Mouse (Mus musculus) spleen, adult 12 weeks (tissue): Measurements from ENCODE around the gene Prr15l.

Experiments used
- DNase-seq: peaks from one replicate; pipeline ENCODE4 v3.0.0; 2022; ENCODE audit warnings: low spot score

Gene Prr15l

GRCm38 (mm10) chr11:96947849-96948248 lies 19.9 kb downstream of the Prr15l start:
- DNase-seq: no peak

- no peak for DNase-seq
These were observed 22.9 kb downstream of the Prr15l start for GRCm38 (mm10) chr11:96950767-96951166.

GRCm38 (mm10) chr11:96952426-96952825 lies 24.5 kb downstream of the Prr15l start:
- DNase-seq: no peak

- no peak for DNase-seq
These were observed 25.0 kb downstream of the Prr15l start for GRCm38 (mm10) chr11:96952896-96953295.

- DNase-seq: no peak
These were observed 27.2 kb downstream of the Prr15l start for GRCm38 (mm10) chr11:96955094-96955493.

GRCm38 (mm10) chr11:96956009-96956724 lies 28.3 kb downstream of the Prr15l start:
- no peak for DNase-seq

GRCm38 (mm10) chr11:96957061-96957805 lies 29.3 kb downstream of the Prr15l start:
- no peak for DNase-seq

GRCm38 (mm10) chr11:96963580-96963979 lies 35.7 kb downstream of the Prr15l start:
- peak; percentile 78 for DNase-seq

GRCm38 (mm10) chr11:96966172-96966571 lies 38.3 kb downstream of the Prr15l start:
- DNase-seq: no peak

- DNase-seq: no peak
These were observed 39.1 kb downstream of the Prr15l start for GRCm38 (mm10) chr11:96966914-96967543.

GRCm38 (mm10) chr11:96967544-96968269 lies 39.8 kb downstream of the Prr15l start:
- no peak for DNase-seq

GRCm38 (mm10) chr11:96968476-96968875 lies 40.6 kb downstream of the Prr15l start:
- no peak for DNase-seq

- no peak for DNase-seq
These were observed 41.4 kb downstream of the Prr15l start for GRCm38 (mm10) chr11:96969280-96969722.

GRCm38 (mm10) chr11:96969746-96970145 lies 41.8 kb downstream of the Prr15l start:
- DNase-seq: no peak

GRCm38 (mm10) chr11:96970341-96970740 lies 42.4 kb downstream of the Prr15l start:
- DNase-seq: no peak

GRCm38 (mm10) chr11:96972906-96973305 lies 45.0 kb downstream of the Prr15l start:
- no peak for DNase-seq

- no peak for DNase-seq
These were observed 45.6 kb downstream of the Prr15l start for GRCm38 (mm10) chr11:96973426-96973964.

- no peak for DNase-seq
These were observed 46.9 kb downstream of the Prr15l start for GRCm38 (mm10) chr11:96974813-96975212.

- no peak for DNase-seq
These were observed 47.8 kb downstream of the Prr15l start for GRCm38 (mm10) chr11:96975511-96976378.

GRCm38 (mm10) chr11:96976379-96976687 lies 48.4 kb downstream of the Prr15l start:
- DNase-seq: no peak
